Mouse (Mus musculus) cortical plate, adult 2 months (tissue): ENCODE measurements at regions not wholly inside any gene's neighbourhood (a gene's known extent, or its start where the extent isn't known, plus 50 kb on each side); places are given as distances from the start of the nearest gene placed in this dataset.

ENCODE experiments used
- CTCF ChIP-seq: fragments of 200-500 bp; IDR thresholded peaks from 2 replicates; pipeline ENCODE4 v1.5.1; 2011; ENCODE audit warnings: mild to moderate bottlenecking, control low read depth, low read length; ENCODE audit not compliant: insufficient read depth; ENCODE audit errors: extremely low read depth
- POLR2A ChIP-seq: fragments of 200-500 bp; IDR thresholded peaks from 2 replicates; pipeline ENCODE4 v1.6.1; 2011; ENCODE audit warnings: mild to moderate bottlenecking, low read length, control low read depth; ENCODE audit not compliant: insufficient read depth; ENCODE audit errors: extremely low read depth

DNA sequence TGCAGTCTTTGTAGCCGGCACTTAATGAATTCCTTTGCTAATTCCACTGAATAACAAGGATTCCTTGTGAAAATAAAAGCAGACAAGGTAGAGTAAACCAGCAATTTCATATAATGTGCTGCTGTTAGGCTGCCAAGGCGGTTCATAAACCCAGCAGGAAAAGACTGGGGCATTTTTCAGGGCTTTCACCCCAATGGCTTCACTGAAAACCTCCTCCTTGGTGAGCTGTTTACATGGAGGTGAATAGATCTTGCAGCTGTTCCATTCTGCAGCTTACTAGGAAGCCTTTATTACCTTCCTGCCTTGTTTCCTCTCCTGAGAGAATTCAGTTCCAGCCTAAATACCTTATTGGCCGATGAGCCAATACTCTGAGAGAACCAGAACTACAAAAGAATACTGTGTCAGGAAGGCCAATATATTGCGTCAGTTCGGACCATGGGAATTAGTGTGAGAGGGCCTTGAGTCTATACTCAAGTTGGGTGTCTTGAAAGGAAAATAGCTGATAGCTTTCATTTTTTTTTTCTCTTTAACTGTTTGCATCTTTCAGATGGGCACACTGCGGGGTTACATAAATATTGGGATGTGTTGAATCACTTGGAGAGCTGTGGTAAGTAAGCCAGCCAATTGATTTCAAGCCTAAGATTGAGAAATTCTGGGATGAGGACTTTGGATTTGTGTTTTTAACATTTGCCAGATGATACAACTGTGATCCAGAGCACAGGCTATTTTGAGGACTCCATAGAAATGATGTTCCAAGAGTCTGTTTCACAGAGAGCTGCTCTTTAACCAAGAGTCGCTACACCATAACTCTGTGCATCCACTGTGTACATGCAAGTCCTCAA, 1217.5 kb downstream of the Sorcs3 start:
- TF ChIP-seq CTCF, result no peak
- no peak for TF ChIP-seq POLR2A
